Mouse (Mus musculus): ENCODE results near the gene Git2.

- TF ChIP-seq CTCF (conservative IDR thresholded peaks at IDR 0.05; ENCODE audit: low read length) (no peak), POU5F1 (IDR thresholded peaks at IDR 0.05; ENCODE audit: borderline replicate concordance, low read length) (no peak)
Measured at GRCm38 (mm10) chr5:114783405-114784163, 8.3 kb upstream of the Git2 start.
